Mouse (Mus musculus) E14TG2a.4 (cell line): ENCODE data around the gene Kdsr.

Source experiments
- H3K27me3 ChIP-seq: 2 replicates; pipeline ENCODE4 v1.6.1; 2014; ENCODE audit warnings: low read length, control low read depth; ENCODE audit not compliant: insufficient read depth
- H3K36me3 ChIP-seq: 2 replicates; pipeline ENCODE4 v1.6.1; 2014; ENCODE audit warnings: low read length, control low read depth; ENCODE audit not compliant: insufficient read depth
- H3K4me1 ChIP-seq: replicated peaks from 2 replicates; pipeline ENCODE4 v1.6.1; 2014; ENCODE audit warnings: low read depth, low read length, control low read depth
- H3K4me3 ChIP-seq: replicated peaks from 2 replicates; pipeline ENCODE4 v1.5.1; 2014; ENCODE audit warnings: mild to moderate bottlenecking, low read length
- H3K9me3 ChIP-seq: 2 replicates; pipeline ENCODE4 v1.6.1; 2014; ENCODE audit warnings: low read length, control low read depth
- CTCF ChIP-seq: conservative IDR thresholded peaks from 2 replicates; pipeline ENCODE4 v1.5.1; 2014; ENCODE audit warnings: low read length
- NANOG ChIP-seq: IDR thresholded peaks from 2 replicates; pipeline ENCODE4 v1.6.1; 2014; ENCODE audit warnings: borderline replicate concordance, low read length, mixed read lengths
- POU5F1 ChIP-seq: IDR thresholded peaks from 2 replicates; pipeline ENCODE4 v1.6.1; 2014; ENCODE audit warnings: low read length, borderline replicate concordance

The Kdsr gene

DNA sequence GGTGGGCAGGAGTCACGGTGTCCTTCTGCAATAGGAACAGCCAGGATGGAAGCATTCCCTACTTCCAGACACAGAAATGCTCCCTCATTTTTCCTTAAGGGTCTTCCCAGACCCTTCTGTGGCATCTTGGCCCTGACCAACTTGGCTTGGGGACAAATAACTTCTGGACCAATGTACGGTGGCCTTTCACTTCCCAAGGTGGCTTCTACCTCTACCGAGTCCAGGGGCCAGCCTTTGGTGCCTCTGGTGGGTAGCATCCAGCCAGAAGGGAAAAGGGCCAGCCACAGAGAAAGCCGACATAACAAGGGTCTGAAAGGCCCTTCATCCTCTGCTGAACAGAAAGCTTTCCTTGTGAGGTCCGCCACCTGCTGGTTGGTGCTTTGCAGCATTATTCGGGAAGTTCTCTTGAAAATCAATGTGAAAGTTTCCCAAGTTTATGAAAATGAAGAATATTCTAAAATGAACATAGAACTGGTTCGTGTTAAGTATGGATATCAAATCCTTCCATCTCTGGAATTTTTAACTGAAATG lies 42.4 kb downstream of the Kdsr start:
- Histone ChIP-seq H3K4me1 (peaks cover 17% of the 10 kb centered on the region), H3K4me3 (no peak overlapping the region), H3K36me3 (no peaks in the 10 kb centered on the region), H3K9me3 (no peaks in the 10 kb centered on the region), H3K27me3 (peaks cover 33% of the 10 kb centered on the region)
- TF ChIP-seq NANOG: no peak
- peak; percentile 29 for TF ChIP-seq CTCF

DNA sequence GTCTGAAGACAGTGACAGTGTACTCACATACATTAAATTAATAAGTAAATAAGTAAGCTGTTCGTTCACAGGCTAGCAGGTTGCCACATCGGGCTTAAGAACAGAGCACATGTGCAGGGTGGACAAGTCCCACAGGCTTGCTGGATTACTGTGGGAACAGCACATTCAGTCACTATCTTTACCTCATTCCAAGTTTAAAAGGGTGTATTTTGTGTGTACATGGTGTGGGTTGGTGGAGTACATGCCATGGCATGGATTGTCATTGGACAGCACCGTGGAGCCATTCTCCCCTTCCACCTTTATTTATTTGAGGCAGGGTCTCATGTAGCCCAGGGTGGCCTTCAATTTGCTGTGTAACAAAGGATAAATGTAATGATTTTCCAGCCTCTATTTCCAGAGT lies 43.4 kb downstream of the Kdsr start:
- H3K36me3 ChIP-seq: no peaks in the 10 kb centered on the region
- H3K4me3 ChIP-seq: no peak overlapping the region
- H3K4me1 ChIP-seq: peaks cover 12% of the 10 kb centered on the region; the same call in 1 of the 2 replicates
- H3K27me3 ChIP-seq: peaks cover 43% of the 10 kb centered on the region
- no peaks in the 10 kb centered on the region for H3K9me3 ChIP-seq
- TF ChIP-seq NANOG: no peak
- TF ChIP-seq POU5F1: no peak

GRCm38 (mm10) chr1:106715111-106716083 lies 44.1 kb downstream of the Kdsr start:
- Histone ChIP-seq H3K27me3 (peaks cover 43% of the 10 kb centered on the region), H3K9me3 (no peaks in the 10 kb centered on the region), H3K36me3 (no peaks in the 10 kb centered on the region), H3K4me1 (peaks cover 12% of the 10 kb centered on the region; the same call in 1 of the 2 replicates), H3K4me3 (no peak overlapping the region)
- TF ChIP-seq CTCF: no peak
- TF ChIP-seq NANOG: no peak
- no peak for TF ChIP-seq POU5F1

DNA sequence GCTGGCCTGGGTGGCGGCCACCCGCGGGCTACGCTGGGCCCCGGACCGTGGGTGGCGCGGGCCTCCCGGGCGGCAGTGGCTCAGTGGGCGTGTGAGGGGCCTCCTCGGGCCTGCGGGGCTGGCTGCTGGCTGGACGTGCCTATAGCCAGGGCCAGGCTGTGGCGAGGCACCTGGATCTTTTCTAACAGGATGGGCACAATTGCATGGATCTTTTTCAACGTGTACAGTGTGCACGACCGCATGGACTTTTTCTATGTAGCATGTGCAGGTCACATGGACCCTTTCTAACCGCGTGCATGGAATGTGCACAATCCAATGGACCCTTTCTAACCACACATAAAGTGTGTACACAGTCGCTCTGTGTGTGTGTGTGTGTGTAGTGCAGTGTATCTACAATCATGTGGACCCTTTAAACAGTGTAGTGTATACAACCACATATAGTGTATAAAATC lies 45.0 kb downstream of the Kdsr start:
- TF ChIP-seq NANOG (no peak), CTCF (no peak), POU5F1 (no peak)
- Histone ChIP-seq H3K36me3 (no peaks in the 10 kb centered on the region), H3K4me3 (peak overlapping the region; percentile 84)

DNA sequence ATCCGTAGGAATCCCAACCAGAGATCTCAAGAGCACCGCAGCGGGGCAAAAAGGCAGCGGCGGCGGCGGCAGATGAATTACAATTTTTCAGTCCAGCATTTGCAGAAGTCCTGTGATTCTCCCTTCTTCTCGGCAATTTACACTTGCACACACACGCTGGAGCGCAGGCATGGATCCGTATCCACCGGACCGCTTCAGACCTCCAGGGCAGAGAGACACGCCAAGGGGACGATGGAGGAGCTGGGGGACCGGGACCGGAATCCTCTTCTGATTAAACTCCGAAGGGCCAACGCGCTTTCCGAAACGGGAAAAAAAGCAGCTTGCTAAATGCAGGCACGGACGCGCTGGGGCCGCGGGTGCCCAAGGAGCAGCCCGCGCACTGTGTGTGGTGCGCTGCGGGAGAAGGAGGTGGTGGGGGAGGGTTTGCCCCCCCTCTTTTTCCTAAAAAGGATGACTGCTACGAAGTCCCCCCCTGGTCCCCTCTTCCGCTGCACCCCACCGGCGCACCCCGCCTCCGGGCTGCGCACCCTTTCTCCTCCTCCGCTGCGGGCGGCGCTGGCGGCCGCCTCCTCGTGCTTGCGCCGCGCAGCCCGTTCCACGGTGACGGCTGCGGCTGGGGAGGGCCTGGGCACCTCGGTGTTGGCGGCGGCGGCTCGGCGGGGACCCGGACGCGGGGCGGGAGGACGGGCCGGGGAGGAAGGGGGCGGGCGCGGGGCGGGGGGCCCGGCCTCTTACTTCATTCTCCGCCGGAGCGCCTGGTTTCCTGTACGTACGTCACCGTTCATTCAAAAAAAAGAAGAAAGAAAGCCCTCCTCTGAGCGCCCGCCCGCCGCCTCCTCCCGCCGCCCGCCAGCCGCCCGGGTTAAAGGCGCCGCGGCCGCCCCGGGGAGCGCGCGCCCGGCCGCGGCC lies 45.7 kb downstream of the Kdsr start, which contains the start of gene Bcl2:
TSS of gene Bcl2 (minus strand) at position 654 of the 909 bp plus-strand sequence.
- H3K4me3 ChIP-seq: peak within 1 kb of the TSS; percentile 84
- peaks cover 12% of the 10 kb centered on the region; the same call in 1 of the 2 replicates for H3K4me1 ChIP-seq
- TF ChIP-seq CTCF: no peak
- TF ChIP-seq NANOG: no peak
- no peak for TF ChIP-seq POU5F1
- peaks cover 51% of the 10 kb centered on the region for H3K27me3 ChIP-seq
- no peaks in the 10 kb centered on the region for H3K9me3 ChIP-seq
- no peaks in the 10 kb centered on the region for H3K36me3 ChIP-seq

More for the DNA sequence above, 45.0 kb downstream of the Kdsr start:
- peaks cover 12% of the 10 kb centered on the region; the same call in 1 of the 2 replicates for H3K4me1 ChIP-seq
- H3K9me3 ChIP-seq: no peaks in the 10 kb centered on the region
- H3K27me3 ChIP-seq: peaks cover 44% of the 10 kb centered on the region

DNA sequence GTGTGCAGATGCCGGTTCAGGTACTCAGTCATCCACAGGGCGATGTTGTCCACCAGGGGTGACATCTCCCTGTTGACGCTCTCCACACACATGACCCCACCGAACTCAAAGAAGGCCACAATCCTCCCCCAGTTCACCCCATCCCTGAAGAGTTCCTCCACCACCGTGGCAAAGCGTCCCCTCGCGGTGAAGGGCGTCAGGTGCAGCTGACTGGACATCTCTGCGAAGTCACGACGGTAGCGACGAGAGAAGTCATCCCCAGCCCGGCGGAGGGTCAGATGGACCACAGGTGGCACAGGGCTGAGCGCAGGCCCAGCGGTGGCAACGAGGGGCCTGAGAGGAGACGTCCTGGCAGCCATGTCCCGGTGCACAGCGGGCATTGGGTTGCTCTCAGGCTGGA lies 47.2 kb downstream of the Kdsr start:
- TF ChIP-seq CTCF (peak; percentile 43), NANOG (no peak)
- H3K4me3 ChIP-seq: peak overlapping the region; percentile 61
- no peaks in the 10 kb centered on the region for H3K36me3 ChIP-seq
- H3K4me1 ChIP-seq: peaks cover 12% of the 10 kb centered on the region; the same call in 1 of the 2 replicates
- peaks cover 51% of the 10 kb centered on the region for H3K27me3 ChIP-seq
- H3K9me3 ChIP-seq: no peaks in the 10 kb centered on the region

GRCm38 (mm10) chr1:106711356-106712125 lies 48.0 kb downstream of the Kdsr start:
- H3K4me1 ChIP-seq: peaks cover 12% of the 10 kb centered on the region; the same call in 1 of the 2 replicates
- H3K27me3 ChIP-seq: peaks cover 47% of the 10 kb centered on the region
- no peak for TF ChIP-seq NANOG
- no peak for TF ChIP-seq CTCF
- no peak for TF ChIP-seq POU5F1
- H3K4me3 ChIP-seq: no peak overlapping the region
- H3K36me3 ChIP-seq: no peaks in the 10 kb centered on the region
- H3K9me3 ChIP-seq: no peaks in the 10 kb centered on the region
